22 mouse cellular contexts compared by ENCODE assay signal in genomic region chr12:73590627-73591276, GRCm38 (mm10). TPM values are rescaled to one million over a fixed set of nuclear protein-coding genes. Genes with fewer than 3 reads are reported as not detected.
DNase-seq lines count a peak whose midpoint lies in the region; ATAC-seq and TF ChIP-seq lines count a peak whose summit lies in the region.
"Had no signal": no experiment of that assay in that cellular context is flagged by ENCODE, and none has a peak within 500 bp of the region (broad histone marks: within the 10 kb centered on the region; RNA-seq: fewer than 3 reads in every experiment).

No protein-coding gene starts in this region.

- no peak overlapping the region for H3K27ac ChIP-seq in heart, embryonic 10.5 days
- H3K27ac ChIP-seq in heart, embryonic 11.5 days (ENCODE audit: low read depth, low read length), result no peak overlapping the region
- peak overlapping the region; percentile 16; the same call in 1 of the 2 replicates for H3K27ac ChIP-seq in kidney, embryonic 16.5 days (ENCODE audit: low read length)
- peak overlapping the region; percentile 28; the same call in 1 of the 2 replicates for H3K27ac ChIP-seq in spleen, adult 2 months (ENCODE audit: insufficient read depth, low read length)
- H3K27ac ChIP-seq in small intestine, adult 2 months (ENCODE audit: insufficient read depth, low read depth, low read length), result peak overlapping the region; percentile 40; the same call in 1 of the 2 replicates
- H3K27ac ChIP-seq: forebrain, embryonic 10.5 days; hindbrain, embryonic 15.5 days; limb, embryonic 10.5 days; liver, embryonic 12.5 days; macrophage had no signal

- H3K36me3 ChIP-seq in heart, embryonic 10.5 days, result no peaks in the 10 kb centered on the region
- H3K36me3 ChIP-seq in heart, embryonic 11.5 days (ENCODE audit: control insufficient read depth, insufficient read depth, low read length), result no peaks in the 10 kb centered on the region
- no peaks in the 10 kb centered on the region for H3K36me3 ChIP-seq in kidney, embryonic 16.5 days (ENCODE audit: insufficient read depth, low read length)
- H3K36me3 ChIP-seq in spleen, adult 2 months (ENCODE audit: control insufficient read depth, insufficient read depth, low read length), result no peaks in the 10 kb centered on the region
- no peaks in the 10 kb centered on the region for H3K36me3 ChIP-seq in small intestine, adult 2 months (ENCODE audit: control insufficient read depth, insufficient read depth, low read length)
- H3K36me3 ChIP-seq: forebrain, embryonic 10.5 days; hindbrain, embryonic 15.5 days; limb, embryonic 10.5 days; liver, embryonic 12.5 days had no signal

- no peak overlapping the region for H3K9ac ChIP-seq in heart, embryonic 11.5 days (ENCODE audit: low read depth, low read length)
- H3K9ac ChIP-seq in kidney, embryonic 16.5 days (replicated peaks; ENCODE audit: low read length), result no peak overlapping the region
- H3K9ac ChIP-seq: forebrain, postnatal 0 days; hindbrain, embryonic 15.5 days; liver, embryonic 12.5 days had no signal

- 79% methylated on average over 15 of the region's 15 CpGs for WGBS in heart, embryonic 10.5 days
- WGBS in heart, embryonic 11.5 days (ENCODE audit: insufficient replicate concordance), result 77% methylated on average over 15 of the region's 15 CpGs
- 79% methylated on average over 15 of the region's 15 CpGs for WGBS in kidney, embryonic 16.5 days
- 77% methylated on average over 15 of the region's 15 CpGs for WGBS in spleen, adult 2 months
- WGBS in small intestine, adult 2 months, result 76% methylated on average over 15 of the region's 15 CpGs

- H3K4me3 ChIP-seq in heart, embryonic 10.5 days, result no peak overlapping the region
- no peak overlapping the region for H3K4me3 ChIP-seq in heart, embryonic 11.5 days (ENCODE audit: low read depth, low read length)
- H3K4me3 ChIP-seq in kidney, embryonic 16.5 days (ENCODE audit: low read length), result no peak overlapping the region
- H3K4me3 ChIP-seq in spleen, adult 2 months (ENCODE audit: extremely low read depth, insufficient read depth, insufficient read length), result no peak overlapping the region
- H3K4me3 ChIP-seq in small intestine, adult 2 months (ENCODE audit: low read depth, low read length), result no peak overlapping the region
- H3K4me3 ChIP-seq: forebrain, embryonic 10.5 days; hindbrain, embryonic 15.5 days; limb, embryonic 10.5 days; liver, embryonic 12.5 days had no signal

- peak; percentile 59 for DNase-seq in heart, embryonic 10.5 days (ENCODE audit: low spot score)
- DNase-seq in kidney, adult 9 months, result no peak
- DNase-seq in spleen, adult 2 months (ENCODE audit: low read depth in 1 of 2, low spot score in 2 of 2), result no peak
- DNase-seq in spleen, adult 18-20 months, result no peak
- DNase-seq in layer of hippocampus, postnatal 25 days (ENCODE audit: extremely low spot score in 1 of 2, low spot score in 1 of 2), result no peak
- DNase-seq: cerebellum, adult 18-20 months; cerebellum, postnatal 25 days; forebrain, postnatal 0 days; layer of hippocampus, adult 9-11 months; right cerebral cortex, adult 18-20 months; thymus, postnatal 36 days had no signal

- no peak for ATAC-seq in heart, embryonic 11.5 days (replicated peaks; ENCODE audit: insufficient number of reproducible peaks, low FRiP score, low TSS enrichment)
- ATAC-seq in kidney, embryonic 16.5 days (ENCODE audit: low FRiP score, low TSS enrichment), result no peak
- ATAC-seq: forebrain, postnatal 0 days; intestine, embryonic 16.5 days; liver, embryonic 12.5 days had no signal

- peaks cover 6% of the 10 kb centered on the region; the same call in 1 of the 2 replicates for H3K4me1 ChIP-seq in heart, embryonic 10.5 days
- no peaks in the 10 kb centered on the region for H3K4me1 ChIP-seq in heart, embryonic 11.5 days (ENCODE audit: control insufficient read depth, insufficient read depth, low read length)
- peaks cover 4% of the 10 kb centered on the region; the same call in 1 of the 2 replicates for H3K4me1 ChIP-seq in kidney, embryonic 16.5 days (ENCODE audit: insufficient read depth, low read length)
- H3K4me1 ChIP-seq in spleen, adult 2 months (ENCODE audit: control insufficient read depth, insufficient read depth, insufficient read length), result peaks cover 15% of the 10 kb centered on the region
- no peaks in the 10 kb centered on the region for H3K4me1 ChIP-seq in small intestine, adult 2 months (ENCODE audit: control insufficient read depth, insufficient read depth, insufficient read length, low read length)

- H3K9me3 ChIP-seq in heart, embryonic 10.5 days, result no peaks in the 10 kb centered on the region
- no peaks in the 10 kb centered on the region for H3K9me3 ChIP-seq in heart, embryonic 11.5 days (replicated peaks; ENCODE audit: control insufficient read depth, low read length)
- H3K9me3 ChIP-seq in kidney, embryonic 16.5 days (ENCODE audit: low read length), result no peaks in the 10 kb centered on the region
- H3K9me3 ChIP-seq: forebrain, embryonic 10.5 days; hindbrain, embryonic 15.5 days; limb, embryonic 10.5 days; liver, embryonic 12.5 days had no signal

- TF ChIP-seq CTCF in spleen, adult 2 months (IDR thresholded peaks at IDR 0.05; ENCODE audit: extremely low read depth, insufficient read depth, insufficient read length, insufficient replicate concordance), result no peak
- no peak for TF ChIP-seq CTCF in small intestine, adult 2 months (IDR thresholded peaks at IDR 0.05; ENCODE audit: extremely low read depth, insufficient read length, insufficient replicate concordance, low read depth, low read length)

- H3K27me3 ChIP-seq in heart, embryonic 10.5 days (ENCODE audit: insufficient read depth, poor library complexity, severe bottlenecking), result peaks cover 16% of the 10 kb centered on the region
- H3K27me3 ChIP-seq in heart, embryonic 11.5 days (ENCODE audit: control insufficient read depth, insufficient read depth, low read length), result peaks cover 5% of the 10 kb centered on the region; the same call in 1 of the 2 replicates
- peaks cover 20% of the 10 kb centered on the region for H3K27me3 ChIP-seq in kidney, embryonic 16.5 days (ENCODE audit: insufficient read depth, low read length)
- H3K27me3 ChIP-seq in spleen, adult 2 months (ENCODE audit: control insufficient read depth, insufficient read depth, low read length), result peaks cover 3% of the 10 kb centered on the region
- peaks cover 4% of the 10 kb centered on the region; the same call in 1 of the 2 replicates for H3K27me3 ChIP-seq in small intestine, adult 2 months (ENCODE audit: control insufficient read depth, insufficient read depth, low read length)

- H3K4me2 ChIP-seq in heart, embryonic 11.5 days, result no peak overlapping the region
- H3K4me2 ChIP-seq in kidney, embryonic 16.5 days (replicated peaks; ENCODE audit: low read depth, low read length), result no peak overlapping the region
- H3K4me2 ChIP-seq: hindbrain, embryonic 15.5 days; liver, embryonic 12.5 days; midbrain, embryonic 11.5 days had no signal

- no peak for TF ChIP-seq POLR2A in spleen, adult 2 months (IDR thresholded peaks at IDR 0.05; ENCODE audit: low read depth, low read length)
- TF ChIP-seq POLR2A in small intestine, adult 2 months (IDR thresholded peaks at IDR 0.05; ENCODE audit: low read depth, low read length), result no peak

RNA-seq across cellular contexts. Expression of gene Prkch, which starts 6.2 kb away (rescaled TPM):
- 15.8 and 16.9 TPM in 2 replicates for polyA plus RNA-seq in heart, embryonic 10.5 days (2016; fragmentation: Nextera tagmentation; extraction: Ambion mirVana)
- 16.2 and 16.7 TPM in 2 replicates for polyA plus RNA-seq in heart, embryonic 11.5 days (2014; fragmentation: Nextera tagmentation; extraction: Ambion mirVana)
- 9.8 and 10.5 TPM in 2 replicates for polyA plus RNA-seq in kidney, embryonic 16.5 days (2015; fragmentation: Nextera tagmentation; extraction: Ambion mirVana)
- polyA plus RNA-seq in spleen, adult 2 months (2012; rRNA removed), result 12.5 and 13.5 TPM in 2 replicates
- polyA plus RNA-seq in small intestine, adult 2 months (2012; rRNA removed), result 1.9 and 3.2 TPM in 2 replicates
- total RNA-seq in layer of hippocampus, postnatal 25 days (2021), result 1 to 10 TPM; 2.9 to 4.0 TPM

RNA-seq across cellular contexts. Expression of gene Tmem30b, which starts 44.6 kb away (rescaled TPM):
- polyA plus RNA-seq in heart, embryonic 10.5 days (2016; fragmentation: Nextera tagmentation; extraction: Ambion mirVana), result 0.30 and 2.4 TPM in 2 replicates
- polyA plus RNA-seq in heart, embryonic 11.5 days (2014; fragmentation: Nextera tagmentation; extraction: Ambion mirVana), result 0.30 TPM in 2 replicates
- polyA plus RNA-seq in kidney, embryonic 16.5 days (2015; fragmentation: Nextera tagmentation; extraction: Ambion mirVana), result 12.7 and 14.6 TPM in 2 replicates
- 0.14 and 0.27 TPM in 2 replicates for polyA plus RNA-seq in spleen, adult 2 months (2012; rRNA removed)
- 123 and 184 TPM in 2 replicates for polyA plus RNA-seq in small intestine, adult 2 months (2012; rRNA removed)
- under 1 TPM in 1 of 2 experiments, not detected in 1; 0.12 TPM for total RNA-seq in layer of hippocampus, postnatal 25 days (2021)
- total RNA-seq: monocyte, adult 5-6 weeks had no signal
- polyA plus RNA-seq: macrophage had no signal

Comparison
In these comparisons a context has a peak if more than half of its experiments do, and no peak if none do; other contexts are left out.
1. H3K27ac ChIP-seq: peak in kidney, embryonic 16.5 days (single experiment), spleen, adult 2 months (single experiment) and small intestine, adult 2 months (single experiment); none in heart, embryonic 10.5 days (single experiment) and heart, embryonic 11.5 days (single experiment).